Mouse (Mus musculus) limb, embryonic 10.5 days (tissue): Measurements from ENCODE around the gene L3mbtl3. TPM values are rescaled to one million over a fixed set of nuclear protein-coding genes. Genes with fewer than 3 reads are reported as not detected.

Source experiments
- DNase-seq: peaks from one replicate; pipeline ENCODE4 v3.0.0-alpha.2; 2017; ENCODE audit warnings: low spot score
- H3K27ac ChIP-seq: fragments of 300-500 bp; sonication (generic); 2 replicates; pipeline ENCODE4 v1.5.1; 2016; ENCODE audit warnings: mild to moderate bottlenecking
- H3K27me3 ChIP-seq: fragments of 300-500 bp; sonication (generic); 2 replicates; pipeline ENCODE4 v1.6.1; 2016; ENCODE audit warnings: low read depth, mild to moderate bottlenecking; ENCODE audit not compliant: poor library complexity, severe bottlenecking
- H3K36me3 ChIP-seq: fragments of 300-500 bp; sonication (generic); 2 replicates; pipeline ENCODE4 v1.6.1; 2016; ENCODE audit warnings: mild to moderate bottlenecking, moderate library complexity
- H3K4me1 ChIP-seq: fragments of 300-500 bp; sonication (generic); 2 replicates; pipeline ENCODE4 v1.6.1; 2016
- H3K4me3 ChIP-seq: fragments of 300-500 bp; sonication (generic); 2 replicates; pipeline ENCODE4 v1.5.1; 2016; ENCODE audit warnings: mild to moderate bottlenecking, moderate library complexity
- H3K9me3 ChIP-seq: fragments of 300-500 bp; sonication (generic); replicated peaks from 2 replicates; pipeline ENCODE4 v1.6.1; 2016; ENCODE audit warnings: mild to moderate bottlenecking
- WGBS: fragments of 180-500 bp; shearing (Covaris S2); methylation state at CpG from one replicate; pipeline ENCODE4 v1.1.7; 2016; 5-methylcytosine and 5-hydroxymethylcytosine counted together
- polyA plus RNA-seq: library from polyadenylated mRNA; unstranded; fragments of >200 nt; fragmentation: Nextera tagmentation; extraction: Ambion mirVana; gene quantifications from 2 replicates; pipeline ENCODE4 v1.2.1, GENCODE M21; 2016

Gene L3mbtl3
- polyA plus RNA-seq, 1 experiment from 2014 or later, result 34.8 TPM

DNA sequence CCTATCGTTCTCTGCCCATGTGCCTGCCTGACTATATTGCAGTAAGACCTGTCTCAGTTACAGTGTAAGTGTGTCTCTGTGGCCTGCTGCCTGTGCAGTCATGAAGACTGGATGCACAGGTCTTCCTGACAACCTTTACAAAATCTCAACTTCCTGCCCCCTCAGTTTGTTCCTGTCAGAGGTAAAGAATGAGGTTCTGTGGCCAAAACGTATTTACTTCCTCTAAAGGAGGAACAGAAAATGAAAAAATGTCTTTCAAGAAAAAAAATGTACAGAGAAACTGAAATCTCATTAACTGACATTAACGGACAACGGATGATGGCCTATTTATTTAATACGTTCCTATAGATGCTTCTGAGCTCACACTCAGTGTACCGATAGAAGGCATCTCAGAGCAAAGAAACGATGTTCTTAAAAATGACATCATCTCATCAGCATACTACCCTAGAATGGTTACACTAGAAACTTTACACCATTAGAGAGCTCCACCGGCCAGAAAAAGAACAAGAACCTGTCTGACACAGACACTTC, 11.4 kb downstream of the L3mbtl3 start:
- H3K9me3 ChIP-seq, result no peaks in the 10 kb centered on the region
- DNase-seq, result no peak
- H3K4me1 ChIP-seq, result no peaks in the 10 kb centered on the region
- 89% methylated on average over 8 of the region's 8 CpGs for WGBS
- H3K4me3 ChIP-seq, result no peak overlapping the region
- no peaks in the 10 kb centered on the region for H3K27me3 ChIP-seq
- H3K36me3 ChIP-seq, result peaks cover 38% of the 10 kb centered on the region
- no peak overlapping the region for H3K27ac ChIP-seq

GRCm38 (mm10) chr10:26363605-26364004, 12.2 kb downstream of the L3mbtl3 start:
- H3K27me3 ChIP-seq, result no peaks in the 10 kb centered on the region
- H3K4me1 ChIP-seq, result no peaks in the 10 kb centered on the region
- H3K36me3 ChIP-seq, result peaks cover 36% of the 10 kb centered on the region
- no peak overlapping the region for H3K27ac ChIP-seq
- 62% methylated on average over 3 of the region's 3 CpGs for WGBS
- H3K4me3 ChIP-seq, result no peak overlapping the region
- no peak for DNase-seq
- no peaks in the 10 kb centered on the region for H3K9me3 ChIP-seq

GRCm38 (mm10) chr10:26358798-26359197, 17.0 kb downstream of the L3mbtl3 start:
- Histone ChIP-seq H3K27ac (no peak overlapping the region), H3K9me3 (no peaks in the 10 kb centered on the region), H3K36me3 (peaks cover 37% of the 10 kb centered on the region), H3K27me3 (no peaks in the 10 kb centered on the region), H3K4me3 (no peak overlapping the region), H3K4me1 (no peaks in the 10 kb centered on the region)
- no peak for DNase-seq
- 92% methylated on average over 6 of the region's 6 CpGs for WGBS

GRCm38 (mm10) chr10:26358231-26358630, 17.5 kb downstream of the L3mbtl3 start:
- H3K4me3 ChIP-seq, result no peak overlapping the region
- WGBS, result 95% methylated on average over 5 of the region's 5 CpGs

DNA sequence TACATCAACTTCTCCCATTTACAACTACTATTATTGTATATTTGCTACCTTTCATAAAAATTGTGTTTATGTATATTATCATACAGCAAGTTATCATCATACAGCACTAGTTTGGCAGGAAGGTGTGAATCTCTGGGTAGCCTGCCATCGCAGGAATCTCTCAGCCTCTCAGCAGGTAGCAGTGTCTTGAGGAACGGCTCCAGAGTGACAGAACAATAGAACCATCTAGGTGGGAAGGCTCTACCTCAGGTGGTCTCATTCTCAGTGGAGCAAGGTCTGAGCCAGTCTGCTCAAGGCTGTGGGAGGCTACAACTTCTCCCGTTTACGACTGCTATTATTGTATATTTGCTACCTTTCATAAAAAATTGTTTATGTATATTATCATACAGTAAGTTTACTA, 22.0 kb downstream of the L3mbtl3 start:
- H3K36me3 ChIP-seq, result peaks cover 57% of the 10 kb centered on the region

More at GRCm38 (mm10) chr10:26358231-26358630, 17.5 kb downstream of the L3mbtl3 start:
- no peaks in the 10 kb centered on the region for H3K9me3 ChIP-seq
- peaks cover 37% of the 10 kb centered on the region for H3K36me3 ChIP-seq
- H3K27me3 ChIP-seq, result no peaks in the 10 kb centered on the region
- H3K27ac ChIP-seq, result no peak overlapping the region
- no peak for DNase-seq
- H3K4me1 ChIP-seq, result no peaks in the 10 kb centered on the region

DNA sequence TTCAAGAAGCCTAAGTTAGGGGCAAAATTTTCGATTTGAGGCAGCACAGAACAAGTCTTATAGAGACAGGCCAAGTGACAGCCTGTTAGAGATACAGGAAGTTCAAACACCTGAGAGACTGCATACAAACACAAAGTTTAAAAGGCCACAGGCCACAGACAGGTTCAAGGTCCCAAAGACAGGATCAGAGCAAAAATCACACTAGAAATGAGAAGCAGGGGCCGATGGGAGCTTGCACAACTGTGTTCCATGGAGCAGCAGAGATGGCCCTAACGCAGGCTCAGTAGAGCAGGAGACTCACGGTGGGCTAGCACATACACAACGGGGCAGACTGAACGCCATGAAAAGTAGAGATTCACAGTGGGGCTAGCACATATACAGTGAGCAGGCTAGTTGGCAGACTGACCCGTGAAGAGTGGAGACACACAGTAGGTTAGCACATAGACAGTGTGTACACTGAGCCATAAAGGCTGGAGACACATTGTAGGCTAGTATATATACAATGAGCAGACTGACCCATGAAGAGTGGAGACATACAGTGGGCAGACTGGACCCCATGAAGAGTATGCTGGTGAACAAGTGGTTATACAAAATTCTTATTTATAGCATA, 24.5 kb downstream of the L3mbtl3 start:
- Histone ChIP-seq H3K36me3 (peaks cover 66% of the 10 kb centered on the region), H3K4me1 (no peaks in the 10 kb centered on the region), H3K27me3 (no peaks in the 10 kb centered on the region), H3K9me3 (no peaks in the 10 kb centered on the region), H3K4me3 (no peak overlapping the region), H3K27ac (no peak overlapping the region)
- WGBS, result 93% methylated on average over 7 of the region's 7 CpGs
- no peak for DNase-seq

More for the DNA sequence above, 22.0 kb downstream of the L3mbtl3 start:
- Histone ChIP-seq H3K27ac (no peak overlapping the region), H3K4me3 (no peak overlapping the region), H3K27me3 (no peaks in the 10 kb centered on the region), H3K4me1 (no peaks in the 10 kb centered on the region), H3K9me3 (no peaks in the 10 kb centered on the region)
- no peak for DNase-seq
- 75% methylated on average over 4 of the region's 4 CpGs for WGBS

- H3K4me1 ChIP-seq, result no peaks in the 10 kb centered on the region
- no peak overlapping the region for H3K27ac ChIP-seq
- WGBS, result 64% methylated on average over 1 of the region's 1 CpGs
- H3K36me3 ChIP-seq, result peaks cover 59% of the 10 kb centered on the region
- H3K9me3 ChIP-seq, result no peaks in the 10 kb centered on the region
- no peak for DNase-seq
- H3K4me3 ChIP-seq, result no peak overlapping the region
- no peaks in the 10 kb centered on the region for H3K27me3 ChIP-seq
These were observed 25.6 kb downstream of the L3mbtl3 start for GRCm38 (mm10) chr10:26350153-26350552.

DNA sequence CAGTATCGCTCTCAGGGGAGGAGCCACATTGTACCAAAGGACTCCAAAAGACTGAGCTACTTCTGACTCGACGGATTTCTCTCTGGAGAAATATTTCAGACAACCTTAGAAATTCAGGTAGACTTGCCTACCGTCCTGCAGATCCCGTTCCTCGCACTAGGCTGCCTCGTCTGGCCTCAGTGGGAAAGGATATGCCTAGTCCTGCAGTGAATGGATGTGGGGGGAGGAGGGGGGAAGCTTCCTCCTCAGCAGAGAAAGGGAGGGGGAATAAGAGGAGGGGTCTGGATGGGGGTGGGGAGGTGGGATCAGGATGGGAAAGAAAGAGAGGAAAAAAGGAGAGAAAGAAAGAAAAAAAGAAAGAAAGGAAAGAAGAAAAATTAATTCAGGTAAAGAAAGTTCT, 28.2 kb downstream of the L3mbtl3 start:
- Histone ChIP-seq H3K9me3 (no peaks in the 10 kb centered on the region), H3K4me3 (no peak overlapping the region), H3K4me1 (no peaks in the 10 kb centered on the region), H3K36me3 (peaks cover 79% of the 10 kb centered on the region), H3K27ac (no peak overlapping the region), H3K27me3 (no peaks in the 10 kb centered on the region)
- DNase-seq, result no peak
- 51% methylated on average over 7 of the region's 7 CpGs for WGBS

DNA sequence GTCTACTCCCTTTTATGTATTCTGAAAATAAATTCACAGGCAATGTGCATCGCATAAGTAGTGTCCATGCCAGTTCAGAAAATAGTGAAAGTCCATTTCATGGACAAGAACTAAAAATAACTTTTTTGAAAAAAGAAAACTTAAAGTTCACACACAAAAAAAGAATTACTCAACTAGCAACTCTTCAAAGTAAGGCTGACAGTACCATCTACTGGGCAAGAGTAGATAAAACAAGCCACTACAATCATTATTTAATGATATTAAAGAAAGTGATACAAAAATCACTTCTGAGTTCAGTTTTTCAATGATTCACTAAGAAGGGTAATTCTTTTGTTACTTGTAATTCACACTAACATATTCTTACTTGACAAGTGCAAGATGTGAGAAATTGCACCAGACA, 29.9 kb downstream of the L3mbtl3 start:
- Histone ChIP-seq H3K27ac (no peak overlapping the region), H3K4me1 (no peaks in the 10 kb centered on the region), H3K27me3 (no peaks in the 10 kb centered on the region), H3K36me3 (peaks cover 82% of the 10 kb centered on the region), H3K9me3 (no peaks in the 10 kb centered on the region), H3K4me3 (no peak overlapping the region)
- no peak for DNase-seq
- 95% methylated on average over 1 of the region's 1 CpGs for whole genome bisulfite sequencing

- Histone ChIP-seq H3K9me3 (no peaks in the 10 kb centered on the region), H3K4me3 (no peak overlapping the region), H3K4me1 (peaks cover 7% of the 10 kb centered on the region; the same call in 1 of the 2 replicates), H3K36me3 (peaks cover 97% of the 10 kb centered on the region), H3K27me3 (no peaks in the 10 kb centered on the region), H3K27ac (no peak overlapping the region)
- no peak for DNase-seq
- 93% methylated on average over 23 of the region's 23 CpGs for WGBS
These were observed 37.8 kb downstream of the L3mbtl3 start for GRCm38 (mm10) chr10:26337896-26338503.

DNA sequence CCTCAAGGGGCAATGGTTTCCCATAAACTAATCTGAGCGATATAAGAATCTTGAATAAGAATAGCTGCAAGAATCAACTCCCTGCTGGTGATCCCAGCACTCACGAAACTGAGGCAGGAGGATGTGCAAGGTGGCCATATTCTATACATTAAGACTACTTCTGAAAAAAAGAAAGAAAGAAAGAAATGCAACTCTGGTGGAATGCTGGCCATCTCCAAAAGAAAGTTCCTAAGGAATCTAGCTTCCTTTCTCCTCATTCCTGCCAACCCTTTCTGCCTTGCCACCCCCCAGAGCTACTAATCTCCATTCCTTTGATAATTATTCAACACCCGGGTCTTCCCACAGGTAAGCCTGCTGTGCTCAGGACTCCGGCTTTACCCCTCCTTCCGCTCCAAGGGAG, 41.8 kb downstream of the L3mbtl3 start:
- Histone ChIP-seq H3K36me3 (peaks cover 78% of the 10 kb centered on the region), H3K9me3 (no peaks in the 10 kb centered on the region), H3K4me3 (no peak overlapping the region), H3K4me1 (peaks cover 10% of the 10 kb centered on the region), H3K27me3 (no peaks in the 10 kb centered on the region), H3K27ac (no peak overlapping the region)
- 51% methylated on average over 5 of the region's 5 CpGs for WGBS
- no peak for DNase-seq

GRCm38 (mm10) chr10:26332781-26333180, 43.0 kb downstream of the L3mbtl3 start:
- WGBS, result 46% methylated on average over 2 of the region's 2 CpGs
- Histone ChIP-seq H3K4me3 (no peak overlapping the region), H3K27me3 (no peaks in the 10 kb centered on the region), H3K9me3 (no peaks in the 10 kb centered on the region), H3K4me1 (peaks cover 18% of the 10 kb centered on the region), H3K27ac (no peak overlapping the region), H3K36me3 (peaks cover 74% of the 10 kb centered on the region)
- DNase-seq, result no peak

- peaks cover 20% of the 10 kb centered on the region for H3K4me1 ChIP-seq
- no peaks in the 10 kb centered on the region for H3K27me3 ChIP-seq
- H3K27ac ChIP-seq, result no peak overlapping the region
- WGBS, result 70% methylated on average over 3 of the region's 3 CpGs
- H3K4me3 ChIP-seq, result no peak overlapping the region
- DNase-seq, result no peak
- no peaks in the 10 kb centered on the region for H3K9me3 ChIP-seq
- H3K36me3 ChIP-seq, result peaks cover 72% of the 10 kb centered on the region
These were observed 46.9 kb downstream of the L3mbtl3 start for GRCm38 (mm10) chr10:26328843-26329242.
